Mouse (Mus musculus): ENCODE data around the gene Eif4a2.
"Not testable (repeated sequence)": the region's sequence is repeated elsewhere in the genome, so short reads cannot be mapped to it uniquely, and the experiment has no call there.

Gene Eif4a2

GRCm38 (mm10) chr16:23107231-23107942, at the start of gene Eif4a2:
Eif4a2 (plus strand) TSS chr16:23107444.
- DNase-seq = peak; percentile 97

GRCm38 (mm10) chr16:23057668-23058447, 49.4 kb upstream of the Eif4a2 start, which contains the start of gene Kng1:
Kng1 (plus strand) TSS chr16:23057865.
- not testable (repeated sequence) for DNase-seq

- not testable (repeated sequence) for DNase-seq
Measured at GRCm38 (mm10) chr16:23059630-23060029, 47.6 kb upstream of the Eif4a2 start.

- DNase-seq = not testable (repeated sequence)
Measured at GRCm38 (mm10) chr16:23060781-23061325, 46.4 kb upstream of the Eif4a2 start.

- DNase-seq = not testable (repeated sequence)
Measured at GRCm38 (mm10) chr16:23077516-23077915, 29.7 kb upstream of the Eif4a2 start.

- not testable (repeated sequence) for DNase-seq
Measured at GRCm38 (mm10) chr16:23087159-23087558, 20.1 kb upstream of the Eif4a2 start.

- DNase-seq = peak; percentile 38
Measured at GRCm38 (mm10) chr16:23087712-23088111, 19.5 kb upstream of the Eif4a2 start.

GRCm38 (mm10) chr16:23088491-23088890, 18.8 kb upstream of the Eif4a2 start:
- DNase-seq = not testable (repeated sequence)

- DNase-seq = not testable (repeated sequence)
Measured at GRCm38 (mm10) chr16:23091345-23091744, 15.9 kb upstream of the Eif4a2 start.

- DNase-seq = no peak
Measured at GRCm38 (mm10) chr16:23093321-23093953, 13.8 kb upstream of the Eif4a2 start.

- DNase-seq = no peak
Measured at GRCm38 (mm10) chr16:23094136-23094535, 13.1 kb upstream of the Eif4a2 start.

- not testable (repeated sequence) for DNase-seq
Measured at GRCm38 (mm10) chr16:23095581-23095980, 11.7 kb upstream of the Eif4a2 start.

GRCm38 (mm10) chr16:23096886-23097285, 10.4 kb upstream of the Eif4a2 start:
- not testable (repeated sequence) for DNase-seq

- not testable (repeated sequence) for DNase-seq
Measured at GRCm38 (mm10) chr16:23097290-23098104, 9.7 kb upstream of the Eif4a2 start.

GRCm38 (mm10) chr16:23098105-23098452, 9.2 kb upstream of the Eif4a2 start:
- DNase-seq = not testable (repeated sequence)

GRCm38 (mm10) chr16:23099632-23100031, 7.6 kb upstream of the Eif4a2 start:
- no peak for DNase-seq

- DNase-seq = peak; percentile 80
Measured at GRCm38 (mm10) chr16:23100099-23100575, 7.1 kb upstream of the Eif4a2 start.

GRCm38 (mm10) chr16:23100613-23101012, 6.6 kb upstream of the Eif4a2 start:
- DNase-seq = peak; percentile 33

- peak; percentile 35 for DNase-seq
Measured at GRCm38 (mm10) chr16:23102340-23103037, 4.8 kb upstream of the Eif4a2 start.

GRCm38 (mm10) chr16:23103038-23103745, 4.1 kb upstream of the Eif4a2 start:
- no peak for DNase-seq

- DNase-seq = no peak
Measured at GRCm38 (mm10) chr16:23103841-23104240, 3.4 kb upstream of the Eif4a2 start.
